Mouse (Mus musculus) kidney, postnatal 10 days (tissue): ENCODE data around the gene Tango2.

Experiments
- DNase-seq: peaks from one replicate; pipeline ENCODE4 v3.0.0; 2021; ENCODE audit warnings: mixed read lengths

Tango2 gene

DNA sequence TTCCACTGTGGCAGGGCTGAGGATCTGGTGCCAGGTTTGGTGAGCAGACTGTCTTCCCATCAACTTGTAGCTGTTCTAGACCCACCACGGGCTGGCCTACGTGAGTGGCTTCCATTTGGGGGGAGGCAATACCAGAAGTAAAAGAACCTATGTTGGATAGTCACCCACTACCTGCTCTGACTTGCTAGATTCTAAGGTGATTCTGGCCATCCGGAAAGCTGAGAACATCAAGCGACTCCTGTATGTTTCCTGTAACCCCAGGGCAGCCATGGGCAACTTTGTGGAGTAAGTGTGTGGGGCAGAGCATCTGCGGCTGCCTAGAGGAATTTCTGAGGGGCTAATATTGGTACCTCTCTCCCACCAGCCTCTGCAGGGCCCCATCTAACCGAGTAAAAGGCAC is 95.2 kb downstream of the Tango2 start:
- DNase-seq, result no peak

GRCm38 (mm10) chr16:18250828-18251790 is 96.8 kb downstream of the Tango2 start:
- DNase-seq, result no peak
